Comparison of ENCODE assay signal across 14 mouse cellular contexts in the genomic region with DNA sequence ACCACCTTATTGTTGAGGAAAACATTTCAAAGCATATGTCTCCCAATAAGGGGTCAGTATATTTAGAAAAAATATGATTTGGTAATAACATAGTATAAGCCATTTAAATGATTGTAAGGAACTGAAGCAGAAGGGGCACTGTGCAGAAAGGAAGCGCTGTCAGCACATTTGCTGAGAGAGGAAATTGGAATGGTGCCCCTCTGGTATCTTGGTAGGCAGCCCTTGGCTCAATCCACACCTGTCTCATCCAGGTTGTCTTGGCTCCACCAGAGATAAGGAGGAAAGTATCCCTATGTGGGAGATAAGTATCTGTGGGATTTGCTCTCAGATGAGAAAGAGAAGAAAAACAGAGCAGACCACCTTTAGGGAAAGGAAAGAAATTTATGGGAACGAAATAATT.
"Had no signal": no experiment of that assay in that cellular context is flagged by ENCODE, and none has a peak within 500 bp of the region (broad histone marks: within the 10 kb centered on the region; RNA-seq: fewer than 3 reads in every experiment).

No protein-coding gene starts in this region.

- H3K27me3 ChIP-seq: limb, embryonic 15.5 days; liver, embryonic 12.5 days; megakaryocyte, embryonic 14.5 days; midbrain, embryonic 15.5 days had no signal

- H3K4me3 ChIP-seq: layer of hippocampus, adult 2 months; limb, embryonic 15.5 days; liver, embryonic 12.5 days; megakaryocyte, embryonic 14.5 days; midbrain, embryonic 15.5 days had no signal

- H3K36me3 ChIP-seq: limb, embryonic 15.5 days; liver, embryonic 12.5 days; midbrain, embryonic 15.5 days had no signal

- H3K4me1 ChIP-seq: limb, embryonic 15.5 days; liver, embryonic 12.5 days; megakaryocyte, embryonic 14.5 days; midbrain, embryonic 15.5 days had no signal

- H3K9me3 ChIP-seq: limb, embryonic 15.5 days; liver, embryonic 12.5 days; midbrain, embryonic 15.5 days had no signal

- DNase-seq: kidney, adult 9 months; kidney, postnatal 4 days; lung, embryonic 14.5 days; lung, postnatal 10 days; right cerebral cortex, adult 18-20 months; right cerebral cortex, postnatal 25 days; thymus, postnatal 36 days had no signal

- ATAC-seq: liver, embryonic 12.5 days; midbrain, embryonic 15.5 days had no signal

- H3K27ac ChIP-seq: kidney, postnatal 0 days; layer of hippocampus, adult 2 months; limb, embryonic 15.5 days; liver, embryonic 12.5 days; macrophage; midbrain, embryonic 15.5 days had no signal
